Mouse (Mus musculus) kidney, embryonic 15.5 days (tissue): ENCODE measurements around the gene Plin1. TPM values are rescaled to one million over a fixed set of nuclear protein-coding genes. Genes with fewer than 3 reads are reported as not detected.

Source experiments
- ATAC-seq: fragments of 200-750 bp; cut with Nextera tagmentation; replicated peaks from 2 replicates; pipeline ENCODE4 v1.8.0; 2017; ENCODE audit warnings: moderate TSS enrichment; ENCODE audit not compliant: low FRiP score
- H3K27ac ChIP-seq: fragments of 300-500 bp; sonication (generic); 2 replicates; pipeline ENCODE4 v1.5.1; 2015; ENCODE audit warnings: mild to moderate bottlenecking, inconsistent platforms
- H3K27me3 ChIP-seq: fragments of 300-500 bp; sonication (generic); 2 replicates; pipeline ENCODE4 v1.6.1; 2015; ENCODE audit warnings: inconsistent platforms
- H3K36me3 ChIP-seq: fragments of 300-500 bp; sonication (generic); 2 replicates; pipeline ENCODE4 v1.6.1; 2015; ENCODE audit warnings: inconsistent platforms
- H3K4me1 ChIP-seq: fragments of 300-500 bp; sonication (generic); 2 replicates; pipeline ENCODE4 v1.6.1; 2015; ENCODE audit warnings: inconsistent platforms
- H3K4me2 ChIP-seq: fragments of 300-500 bp; sonication (generic); 2 replicates; pipeline ENCODE4 v1.6.1; 2015; ENCODE audit warnings: moderate library complexity, mild to moderate bottlenecking, inconsistent platforms
- H3K4me3 ChIP-seq: fragments of 300-500 bp; sonication (generic); replicated peaks from 2 replicates; pipeline ENCODE4 v1.5.1; 2015; ENCODE audit warnings: mild to moderate bottlenecking, inconsistent platforms
- H3K9ac ChIP-seq: fragments of 300-500 bp; sonication (generic); 2 replicates; pipeline ENCODE4 v1.6.1; 2015; ENCODE audit warnings: mild to moderate bottlenecking, inconsistent platforms
- H3K9me3 ChIP-seq: fragments of 300-500 bp; sonication (generic); replicated peaks from 2 replicates; pipeline ENCODE4 v1.6.1; 2016; ENCODE audit warnings: inconsistent platforms
- WGBS: fragments of 180-500 bp; shearing (Covaris S2); methylation state at CpG from one replicate; pipeline ENCODE4 v1.1.7; 2015; ENCODE audit warnings: mixed read lengths; 5-methylcytosine and 5-hydroxymethylcytosine counted together
- polyA plus RNA-seq: library from polyadenylated mRNA; unstranded; fragments of >200 nt; fragmentation: Nextera tagmentation; extraction: Ambion mirVana; gene quantifications from 2 replicates; pipeline ENCODE4 v1.2.1, GENCODE M21; 2015

Plin1 gene
- polyA plus RNA-seq, 1 experiment from 2014 or later, result 0.70 TPM

- 70% methylated on average over 11 of the region's 11 CpGs for WGBS
- H3K27ac ChIP-seq, result no peak overlapping the region
- H3K4me3 ChIP-seq, result no peak overlapping the region
- no peaks in the 10 kb centered on the region for H3K36me3 ChIP-seq
- no peaks in the 10 kb centered on the region for H3K9me3 ChIP-seq
- H3K4me2 ChIP-seq, result no peak overlapping the region
- H3K4me1 ChIP-seq, result 0 out of 2 replicates have a peak, but pooled peaks cover 3% of the 10 kb centered on the region
- peaks cover 10% of the 10 kb centered on the region for H3K27me3 ChIP-seq
- ATAC-seq, result no peak
- H3K9ac ChIP-seq, result no peak overlapping the region
These were observed 2.8 kb downstream of the Plin1 start for GRCm38 (mm10) chr7:79729743-79730370.

- no peak overlapping the region for H3K9ac ChIP-seq
- H3K36me3 ChIP-seq, result no peaks in the 10 kb centered on the region
- no peak overlapping the region for H3K4me3 ChIP-seq
- no peak for ATAC-seq
- peaks cover 10% of the 10 kb centered on the region for H3K27me3 ChIP-seq
- no peak overlapping the region for H3K4me2 ChIP-seq
- H3K27ac ChIP-seq, result no peak overlapping the region
- 7% methylated on average over 8 of the region's 8 CpGs for WGBS
- 0 out of 2 replicates have a peak, but pooled peaks cover 3% of the 10 kb centered on the region for H3K4me1 ChIP-seq
- H3K9me3 ChIP-seq, result no peaks in the 10 kb centered on the region
These were observed 3.5 kb downstream of the Plin1 start for GRCm38 (mm10) chr7:79729169-79729568.

- Histone ChIP-seq H3K27ac (no peak overlapping the region), H3K27me3 (peaks cover 18% of the 10 kb centered on the region), H3K4me2 (no peak overlapping the region), H3K4me3 (no peak overlapping the region), H3K36me3 (no peaks in the 10 kb centered on the region), H3K9me3 (no peaks in the 10 kb centered on the region), H3K9ac (no peak overlapping the region), H3K4me1 (0 out of 2 replicates have a peak, but pooled peaks cover 3% of the 10 kb centered on the region)
- WGBS, result 24% methylated on average over 6 of the region's 6 CpGs
- 0 out of 2 replicates have a peak, but pooled peaks have one; percentile 19 for ATAC-seq
These were observed 4.5 kb downstream of the Plin1 start for GRCm38 (mm10) chr7:79728219-79728618.

- Histone ChIP-seq H3K4me2 (no peak overlapping the region), H3K9me3 (no peaks in the 10 kb centered on the region), H3K36me3 (no peaks in the 10 kb centered on the region), H3K27ac (no peak overlapping the region), H3K27me3 (peaks cover 29% of the 10 kb centered on the region), H3K9ac (no peak overlapping the region), H3K4me1 (0 out of 2 replicates have a peak, but pooled peaks cover 3% of the 10 kb centered on the region), H3K4me3 (no peak overlapping the region)
- 12% methylated on average over 2 of the region's 2 CpGs for WGBS
- no peak for ATAC-seq
These were observed 5.6 kb downstream of the Plin1 start for GRCm38 (mm10) chr7:79727091-79727490.

- H3K9me3 ChIP-seq, result no peaks in the 10 kb centered on the region
- H3K4me1 ChIP-seq, result peaks cover 11% of the 10 kb centered on the region
- H3K4me2 ChIP-seq, result peak overlapping the region; percentile 92
- ATAC-seq, result peak; percentile 76
- no peaks in the 10 kb centered on the region for H3K36me3 ChIP-seq
- H3K9ac ChIP-seq, result peak overlapping the region; percentile 65
- H3K27ac ChIP-seq, result no peak overlapping the region
- H3K4me3 ChIP-seq, result peak overlapping the region; percentile 65
- H3K27me3 ChIP-seq, result peaks cover 52% of the 10 kb centered on the region
- WGBS, result under 1% methylated on average over 48 of the region's 48 CpGs
These were observed 11.2 kb downstream of the Plin1 start for GRCm38 (mm10) chr7:79721386-79721977.

- H3K27ac ChIP-seq, result peak within 1 kb of the TSS; percentile 52; the same call in 1 of the 2 replicates
- WGBS, result under 1% methylated on average over 51 of the region's 55 CpGs
- H3K4me1 ChIP-seq, result peaks cover 18% of the 10 kb centered on the region
- H3K4me3 ChIP-seq, result peak within 1 kb of the TSS; percentile 86
- H3K27me3 ChIP-seq, result peaks cover 29% of the 10 kb centered on the region
- peak within 1 kb of the TSS; percentile 87 for H3K4me2 ChIP-seq
- no peaks in the 10 kb centered on the region for H3K36me3 ChIP-seq
- peak; percentile 94 for ATAC-seq
- H3K9me3 ChIP-seq, result no peaks in the 10 kb centered on the region
- peak within 1 kb of the TSS; percentile 83 for H3K9ac ChIP-seq
These were observed 17.3 kb downstream of the Plin1 start, which contains the start of gene Kif7 for GRCm38 (mm10) chr7:79715187-79715981. Kif7 (minus strand) TSS chr7:79715720.

GRCm38 (mm10) chr7:79710831-79711230 lies 21.9 kb downstream of the Plin1 start:
- Histone ChIP-seq H3K9ac (no peak overlapping the region), H3K4me3 (peak overlapping the region; percentile 50; the same call in 1 of the 2 replicates), H3K27me3 (peaks cover 28% of the 10 kb centered on the region), H3K27ac (no peak overlapping the region), H3K4me1 (peaks cover 20% of the 10 kb centered on the region), H3K9me3 (no peaks in the 10 kb centered on the region), H3K36me3 (peaks cover 25% of the 10 kb centered on the region), H3K4me2 (peak overlapping the region; percentile 85)
- no peak for ATAC-seq
- WGBS, result 47% methylated on average over 17 of the region's 17 CpGs

GRCm38 (mm10) chr7:79710130-79710607 lies 22.5 kb downstream of the Plin1 start:
- WGBS, result 1% methylated on average over 55 of the region's 55 CpGs
- Histone ChIP-seq H3K36me3 (peaks cover 26% of the 10 kb centered on the region), H3K27me3 (peaks cover 28% of the 10 kb centered on the region), H3K4me3 (peak overlapping the region; percentile 50), H3K9ac (peak overlapping the region; percentile 51), H3K4me2 (peak overlapping the region; percentile 85), H3K9me3 (no peaks in the 10 kb centered on the region), H3K4me1 (peaks cover 20% of the 10 kb centered on the region), H3K27ac (no peak overlapping the region)
- peak; percentile 50; the same call in 1 of the 2 replicates for ATAC-seq

GRCm38 (mm10) chr7:79705210-79705609 lies 27.5 kb downstream of the Plin1 start:
- no peak overlapping the region for H3K4me2 ChIP-seq
- peaks cover 13% of the 10 kb centered on the region; the same call in 1 of the 2 replicates for H3K27me3 ChIP-seq
- peaks cover 7% of the 10 kb centered on the region for H3K4me1 ChIP-seq
- H3K9me3 ChIP-seq, result no peaks in the 10 kb centered on the region
- WGBS, result 87% methylated on average over 5 of the region's 5 CpGs
- peaks cover 71% of the 10 kb centered on the region for H3K36me3 ChIP-seq
- ATAC-seq, result no peak
- H3K4me3 ChIP-seq, result no peak overlapping the region
- no peak overlapping the region for H3K9ac ChIP-seq
- H3K27ac ChIP-seq, result no peak overlapping the region

- no peak overlapping the region for H3K27ac ChIP-seq
- H3K9ac ChIP-seq, result no peak overlapping the region
- H3K9me3 ChIP-seq, result no peaks in the 10 kb centered on the region
- no peaks in the 10 kb centered on the region for H3K27me3 ChIP-seq
- H3K4me2 ChIP-seq, result no peak overlapping the region
- no peaks in the 10 kb centered on the region for H3K4me1 ChIP-seq
- WGBS, result 82% methylated on average over 16 of the region's 16 CpGs
- H3K4me3 ChIP-seq, result no peak overlapping the region
- no peak for ATAC-seq
- H3K36me3 ChIP-seq, result peaks cover 83% of the 10 kb centered on the region
These were observed 29.9 kb downstream of the Plin1 start for GRCm38 (mm10) chr7:79702755-79703154.

GRCm38 (mm10) chr7:79696495-79696894 lies 36.2 kb downstream of the Plin1 start:
- Histone ChIP-seq H3K9ac (no peak overlapping the region), H3K4me1 (no peaks in the 10 kb centered on the region), H3K36me3 (peaks cover 96% of the 10 kb centered on the region), H3K4me2 (no peak overlapping the region), H3K9me3 (no peaks in the 10 kb centered on the region), H3K4me3 (no peak overlapping the region), H3K27me3 (no peaks in the 10 kb centered on the region), H3K27ac (no peak overlapping the region)
- ATAC-seq, result no peak
- 81% methylated on average over 8 of the region's 8 CpGs for WGBS

GRCm38 (mm10) chr7:79680231-79680630 lies 52.5 kb downstream of the Plin1 start:
- no peak overlapping the region for H3K4me3 ChIP-seq
- no peak for ATAC-seq
- WGBS, result 80% methylated on average over 2 of the region's 2 CpGs
- H3K9me3 ChIP-seq, result no peaks in the 10 kb centered on the region
- no peak overlapping the region for H3K9ac ChIP-seq
- no peak overlapping the region for H3K4me2 ChIP-seq
- no peaks in the 10 kb centered on the region for H3K4me1 ChIP-seq
- H3K36me3 ChIP-seq, result peaks cover 93% of the 10 kb centered on the region
- H3K27me3 ChIP-seq, result no peaks in the 10 kb centered on the region
- no peak overlapping the region for H3K27ac ChIP-seq
